Mouse (Mus musculus) G1E (cell line): ENCODE results near the gene Sfxn2. TPM values are rescaled to one million over a fixed set of nuclear protein-coding genes. Genes with fewer than 3 reads are reported as not detected.

ENCODE experiments used
- ATAC-seq: 2 replicates; pipeline ENCODE4 v1.8.0; 2016; ENCODE audit warnings: mild to moderate bottlenecking; ENCODE audit not compliant: insufficient number of reproducible peaks, poor library complexity, low FRiP score, severe bottlenecking; ENCODE audit errors: extremely low read depth
- DNase-seq: peaks from one replicate; pipeline ENCODE4 v3.0.0; 2012; ENCODE audit warnings: low spot score
- H3K27me3 ChIP-seq: 2 replicates; pipeline ENCODE4 v1.6.1; 2012; ENCODE audit warnings: mild to moderate bottlenecking, low read length, inconsistent platforms; ENCODE audit not compliant: insufficient read depth
- H3K36me3 ChIP-seq: replicated peaks from 2 replicates; pipeline ENCODE3; 2012; ENCODE audit warnings: mild to moderate bottlenecking, inconsistent platforms
- H3K4me1 ChIP-seq: 2 replicates; pipeline ENCODE4 v1.6.1; 2012; ENCODE audit warnings: low read depth, low read length, inconsistent platforms, mixed read lengths; ENCODE audit not compliant: insufficient read depth
- H3K4me3 ChIP-seq: 2 replicates; pipeline ENCODE4 v1.5.1; 2012; ENCODE audit warnings: low read depth, mild to moderate bottlenecking, inconsistent platforms, low read length, moderate library complexity, mixed read lengths
- H3K9me3 ChIP-seq: replicated peaks from 2 replicates; pipeline ENCODE4 v1.6.1; 2012; ENCODE audit warnings: inconsistent platforms
- CTCF ChIP-seq: IDR thresholded peaks from 2 replicates; pipeline ENCODE4 v1.5.1; 2012; ENCODE audit warnings: low read depth, low read length, inconsistent platforms, mixed read lengths
- GATA1 ChIP-seq: IDR thresholded peaks from 2 replicates; pipeline ENCODE4 v1.6.1; 2012; ENCODE audit warnings: borderline replicate concordance, low read length, inconsistent platforms, mixed read lengths
- GATA2 ChIP-seq: IDR thresholded peaks from 2 replicates; pipeline ENCODE4 v1.6.1; 2012; ENCODE audit warnings: low read depth, low read length, inconsistent platforms, borderline replicate concordance
- POLR2AphosphoS5 ChIP-seq: IDR thresholded peaks from 2 replicates; pipeline ENCODE4 v1.6.1; 2012; ENCODE audit warnings: low read depth, low read length, inconsistent platforms; ENCODE audit not compliant: insufficient replicate concordance
- TAL1 ChIP-seq: conservative IDR thresholded peaks from 2 replicates; pipeline ENCODE4 v1.6.1; 2012; ENCODE audit warnings: low read depth, low read length, inconsistent platforms, mixed read lengths
- polyA plus RNA-seq: library from polyadenylated mRNA; stranded (reverse); fragments of >175 nt; gene quantifications from 2 replicates; pipeline ENCODE4 v1.2.3, GENCODE M21; 2012
- total RNA-seq, 2 experiments: library from RNA; stranded (forward) in 1 of 2; stranded (reverse) in 1 of 2; fragments of 200-1000 nt in 1 of 2; fragments of >200 nt in 1 of 2; fragmentation: Nextera tagmentation in 1 of 2; gene quantifications; 2 replicates each; pipeline ENCODE4 v1.2.3; 2014 to 2017

The Sfxn2 gene
- total and polyA plus RNA-seq, 3 experiments: 1.6 to 5.9 (median 2.3) TPM

DNA sequence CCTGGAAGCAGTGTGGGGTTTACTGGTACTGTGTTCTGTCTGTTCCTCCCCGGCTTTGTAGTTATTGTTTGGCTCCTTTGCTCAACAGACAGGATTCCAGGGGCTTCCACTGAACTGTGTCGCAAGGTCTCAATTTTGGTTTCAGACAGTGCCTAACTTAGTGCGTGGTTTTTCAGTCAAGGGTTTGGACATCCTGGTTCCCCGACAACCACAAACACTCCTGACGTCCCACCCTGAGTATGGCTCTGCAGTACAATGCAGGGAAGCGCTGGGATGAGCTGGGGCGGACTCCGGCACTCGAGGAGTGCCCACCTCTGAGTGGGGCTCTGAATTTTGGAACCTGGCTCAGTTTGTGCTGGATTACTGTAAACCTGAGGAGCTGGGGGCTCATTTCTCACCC, 56.6 kb downstream of the Sfxn2 start:
- Histone ChIP-seq H3K36me3 (peaks cover 84% of the 10 kb centered on the region), H3K9me3 (no peaks in the 10 kb centered on the region), H3K27me3 (no peaks in the 10 kb centered on the region), H3K4me1 (no peaks in the 10 kb centered on the region), H3K4me3 (no peak overlapping the region)
- DNase-seq (no peak), ATAC-seq (no peak)
- TF ChIP-seq GATA2 (no peak), TAL1 (no peak), POLR2AphosphoS5 (no peak)

DNA sequence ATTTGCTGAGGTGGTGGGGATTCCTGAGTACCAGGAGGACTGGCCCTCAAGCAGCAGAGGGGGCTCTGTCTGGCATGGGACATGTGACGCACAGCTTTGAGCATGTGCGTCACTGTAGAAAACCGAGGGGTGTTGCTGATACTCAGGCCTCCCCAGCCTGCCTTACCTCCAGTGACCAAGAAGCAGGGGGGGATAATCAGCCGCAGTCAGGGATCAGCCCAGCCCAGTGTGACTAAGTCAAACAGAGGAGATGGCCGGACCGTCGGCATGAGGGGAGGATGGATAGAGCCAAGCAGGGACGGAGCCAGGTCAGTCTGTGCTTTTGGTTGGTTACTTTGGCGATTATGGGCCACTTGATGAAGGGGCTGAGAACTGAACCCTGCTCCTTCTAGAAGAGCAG, 58.5 kb downstream of the Sfxn2 start:
- no peak for TF ChIP-seq TAL1
- TF ChIP-seq POLR2AphosphoS5: no peak
- TF ChIP-seq GATA2: no peak
- no peak for TF ChIP-seq CTCF
- TF ChIP-seq GATA1: no peak
- Histone ChIP-seq H3K9me3 (no peaks in the 10 kb centered on the region), H3K27me3 (no peaks in the 10 kb centered on the region), H3K4me1 (peaks cover 3% of the 10 kb centered on the region; the same call in 1 of the 2 replicates), H3K36me3 (peaks cover 87% of the 10 kb centered on the region), H3K4me3 (no peak overlapping the region)
- DNase-seq (no peak), ATAC-seq (no peak)

DNA sequence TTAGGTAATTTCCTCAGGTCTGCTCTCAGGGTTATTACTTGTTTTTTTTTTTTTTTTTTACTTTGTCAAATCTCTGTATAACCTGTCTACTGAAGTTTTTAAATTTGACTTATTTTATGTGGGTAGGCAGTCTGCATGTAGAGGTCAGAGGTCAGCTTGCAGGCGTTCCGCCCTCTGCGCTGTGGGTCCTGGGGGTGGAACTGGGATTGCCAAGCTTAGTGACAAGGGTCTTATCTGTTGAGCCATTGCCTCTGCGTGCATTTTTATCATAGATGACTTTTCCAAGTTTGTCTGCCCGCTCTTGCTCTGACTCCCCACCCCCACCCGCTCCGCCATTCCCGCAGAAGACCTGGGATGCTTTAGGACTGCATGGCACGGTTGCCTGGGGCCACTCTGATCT, 62.6 kb downstream of the Sfxn2 start:
- ATAC-seq (no peak), DNase-seq (no peak)
- no peak for TF ChIP-seq GATA2
- TF ChIP-seq GATA1: no peak
- TF ChIP-seq CTCF: no peak
- TF ChIP-seq TAL1: no peak
- TF ChIP-seq POLR2AphosphoS5: no peak
- no peaks in the 10 kb centered on the region for H3K9me3 ChIP-seq
- peaks cover 14% of the 10 kb centered on the region; the same call in 1 of the 2 replicates for H3K4me1 ChIP-seq
- no peak overlapping the region for H3K4me3 ChIP-seq
- H3K36me3 ChIP-seq: peaks cover 88% of the 10 kb centered on the region
- H3K27me3 ChIP-seq: no peaks in the 10 kb centered on the region

DNA sequence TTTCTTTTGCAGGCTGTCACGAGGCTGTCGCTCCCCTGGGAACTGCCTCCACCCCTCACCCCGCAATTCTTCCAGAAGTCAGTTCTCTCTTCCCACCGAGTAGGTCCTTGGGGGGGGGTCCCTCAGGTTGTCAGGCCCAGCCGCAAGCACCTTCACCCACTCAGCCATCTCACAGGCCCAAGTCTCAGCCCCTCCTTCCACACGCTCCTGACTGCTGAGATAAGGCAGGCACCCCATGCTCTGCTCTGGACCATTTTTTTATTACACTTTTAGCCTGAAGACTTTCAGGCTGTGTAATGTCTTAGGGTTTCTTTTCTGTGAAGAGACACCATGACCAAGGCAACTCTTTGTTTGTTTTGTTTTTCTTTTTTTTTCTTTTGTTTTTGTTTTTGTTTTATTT, 64.4 kb downstream of the Sfxn2 start:
- Histone ChIP-seq H3K4me1 (peaks cover 17% of the 10 kb centered on the region; the same call in 1 of the 2 replicates), H3K9me3 (no peaks in the 10 kb centered on the region), H3K27me3 (no peaks in the 10 kb centered on the region), H3K4me3 (no peak overlapping the region), H3K36me3 (peaks cover 88% of the 10 kb centered on the region)
- DNase-seq (no peak), ATAC-seq (no peak)
- no peak for TF ChIP-seq GATA2
- TF ChIP-seq POLR2AphosphoS5: no peak
- TF ChIP-seq TAL1: no peak
- no peak for TF ChIP-seq GATA1
- no peak for TF ChIP-seq CTCF

DNA sequence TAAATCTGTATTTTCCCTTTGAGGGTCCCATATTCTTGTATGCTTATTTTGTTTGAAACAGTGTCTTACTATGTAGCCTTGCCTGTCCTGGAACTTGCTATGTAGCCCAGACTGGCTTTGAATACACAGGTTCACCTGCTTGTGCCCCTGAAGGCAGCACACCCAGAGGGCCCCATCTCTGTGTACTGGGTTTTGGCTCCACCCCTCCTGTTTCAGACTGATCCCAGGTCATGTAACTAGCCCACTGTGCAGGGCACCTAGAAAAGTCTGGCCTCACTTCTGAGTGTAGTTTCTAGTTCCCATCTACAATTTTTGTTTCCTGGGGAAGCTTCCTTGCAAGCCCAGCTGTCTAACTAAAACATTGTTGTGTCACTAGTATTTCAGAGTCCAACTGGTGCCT, 65.9 kb downstream of the Sfxn2 start:
- ATAC-seq (no peak), DNase-seq (no peak)
- H3K27me3 ChIP-seq: no peaks in the 10 kb centered on the region
- H3K36me3 ChIP-seq: peaks cover 91% of the 10 kb centered on the region
- H3K4me1 ChIP-seq: peaks cover 17% of the 10 kb centered on the region; the same call in 1 of the 2 replicates
- TF ChIP-seq GATA1: no peak
- no peak for TF ChIP-seq CTCF
- no peak for TF ChIP-seq TAL1
- TF ChIP-seq GATA2: no peak
- TF ChIP-seq POLR2AphosphoS5: no peak
- H3K4me3 ChIP-seq: no peak overlapping the region
- H3K9me3 ChIP-seq: no peaks in the 10 kb centered on the region

DNA sequence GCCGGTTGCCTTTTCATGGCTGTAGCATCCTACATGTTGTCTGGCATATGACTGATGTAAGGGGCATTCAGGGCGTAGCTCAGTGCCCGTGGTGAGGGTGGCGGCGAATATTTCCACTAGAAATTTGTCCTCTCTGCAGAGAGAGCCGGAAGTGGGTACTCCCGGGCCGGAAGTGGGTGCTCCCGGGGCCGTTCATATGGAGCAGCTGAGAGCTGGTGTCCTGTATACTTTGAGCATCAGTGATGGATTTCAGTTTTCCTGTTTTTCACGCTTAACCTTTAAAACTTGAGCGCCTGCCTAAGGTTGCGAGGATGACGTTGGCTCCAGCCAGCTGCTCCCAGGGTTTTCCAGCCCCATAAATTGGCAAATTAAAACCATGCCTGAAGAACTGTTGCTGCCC, 66.3 kb downstream of the Sfxn2 start:
- Histone ChIP-seq H3K4me1 (peaks cover 17% of the 10 kb centered on the region; the same call in 1 of the 2 replicates), H3K4me3 (no peak overlapping the region), H3K9me3 (no peaks in the 10 kb centered on the region), H3K36me3 (peaks cover 91% of the 10 kb centered on the region), H3K27me3 (no peaks in the 10 kb centered on the region)
- ATAC-seq (no peak), DNase-seq (no peak)
- TF ChIP-seq GATA1: no peak
- no peak for TF ChIP-seq TAL1
- TF ChIP-seq GATA2: no peak
- no peak for TF ChIP-seq POLR2AphosphoS5
- no peak for TF ChIP-seq CTCF

DNA sequence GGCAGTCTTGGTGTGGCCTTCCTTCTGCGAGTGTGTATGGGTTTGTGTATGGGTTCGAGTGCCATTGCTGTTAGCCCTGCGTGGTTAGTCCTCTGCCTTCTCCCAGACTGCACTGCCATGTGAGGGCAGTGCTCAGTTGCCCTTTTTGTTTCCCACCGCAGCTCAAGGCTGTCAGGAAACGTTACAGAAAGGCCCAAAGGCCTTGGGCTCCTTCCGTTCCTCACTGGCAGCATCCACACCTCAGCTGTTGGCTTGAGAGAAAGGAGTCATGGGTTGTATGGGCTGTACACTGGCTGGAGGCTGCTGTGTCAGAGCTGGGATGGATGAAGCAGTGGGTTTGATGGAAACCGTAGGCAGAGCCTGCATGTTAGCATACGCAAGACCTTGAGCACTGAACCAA, 67.6 kb downstream of the Sfxn2 start:
- H3K9me3 ChIP-seq: no peaks in the 10 kb centered on the region
- H3K27me3 ChIP-seq: no peaks in the 10 kb centered on the region
- peaks cover 94% of the 10 kb centered on the region for H3K36me3 ChIP-seq
- peaks cover 16% of the 10 kb centered on the region; the same call in 1 of the 2 replicates for H3K4me1 ChIP-seq
- H3K4me3 ChIP-seq: no peak overlapping the region
- DNase-seq (no peak), ATAC-seq (no peak)
- no peak for TF ChIP-seq POLR2AphosphoS5
- TF ChIP-seq GATA1: no peak
- TF ChIP-seq CTCF: no peak
- TF ChIP-seq GATA2: no peak
